Mouse (Mus musculus) midbrain, embryonic 16.5 days (tissue): ENCODE results near the gene Gm12216. TPM values are rescaled to one million over a fixed set of nuclear protein-coding genes. Genes with fewer than 3 reads are reported as not detected.

Experiments
- ATAC-seq: fragments of 200-750 bp; cut with Nextera tagmentation; 2 replicates; pipeline ENCODE4 v1.8.0; 2017; ENCODE audit warnings: moderate TSS enrichment
- H3K27ac ChIP-seq: fragments of 300-500 bp; sonication (generic); 2 replicates; pipeline ENCODE4 v1.5.1; 2014; ENCODE audit warnings: mild to moderate bottlenecking, low read length, mixed read lengths
- H3K27me3 ChIP-seq: fragments of 300-500 bp; sonication (generic); 2 replicates; pipeline ENCODE4 v1.6.1; 2014; ENCODE audit warnings: low read depth, low read length, mixed read lengths; ENCODE audit not compliant: control insufficient read depth, insufficient read depth
- H3K36me3 ChIP-seq: fragments of 300-500 bp; sonication (generic); 2 replicates; pipeline ENCODE4 v1.6.1; 2014; ENCODE audit warnings: mild to moderate bottlenecking, low read length, moderate library complexity, mixed read lengths; ENCODE audit not compliant: control insufficient read depth, insufficient read depth
- H3K4me1 ChIP-seq: fragments of 300-500 bp; sonication (generic); 2 replicates; pipeline ENCODE4 v1.6.1; 2014; ENCODE audit warnings: mild to moderate bottlenecking, low read length, mixed read lengths; ENCODE audit not compliant: control insufficient read depth, insufficient read depth
- H3K4me2 ChIP-seq: fragments of 300-500 bp; sonication (generic); 2 replicates; pipeline ENCODE4 v1.6.1; 2014; ENCODE audit warnings: mild to moderate bottlenecking, low read length, mixed read lengths
- H3K4me3 ChIP-seq: fragments of 300-500 bp; sonication (generic); 2 replicates; pipeline ENCODE4 v1.5.1; 2014; ENCODE audit warnings: low read depth, mild to moderate bottlenecking, low read length, moderate library complexity, mixed read lengths
- H3K9ac ChIP-seq: fragments of 300-500 bp; sonication (generic); 2 replicates; pipeline ENCODE4 v1.6.1; 2014; ENCODE audit warnings: low read depth, low read length, mixed read lengths
- H3K9me3 ChIP-seq: fragments of 300-500 bp; sonication (generic); replicated peaks from 2 replicates; pipeline ENCODE4 v1.6.1; 2014; ENCODE audit warnings: mild to moderate bottlenecking, low read length, mixed read lengths; ENCODE audit not compliant: control insufficient read depth, poor library complexity, severe bottlenecking
- WGBS: fragments of 180-500 bp; shearing (Covaris S2); extraction: QIAGEN DNeasy Blood & Tissue Kit; methylation state at CpG from one replicate; pipeline ENCODE4 v1.1.7; 2014; 5-methylcytosine and 5-hydroxymethylcytosine counted together
- polyA plus RNA-seq: library from polyadenylated mRNA; unstranded; fragments of >200 nt; fragmentation: Nextera tagmentation; extraction: Ambion mirVana; gene quantifications from 2 replicates; pipeline ENCODE4 v1.2.1, GENCODE M21; 2015

The Gm12216 gene
- polyA plus RNA-seq, 1 experiment from 2014 or later: 0.31 TPM

DNA sequence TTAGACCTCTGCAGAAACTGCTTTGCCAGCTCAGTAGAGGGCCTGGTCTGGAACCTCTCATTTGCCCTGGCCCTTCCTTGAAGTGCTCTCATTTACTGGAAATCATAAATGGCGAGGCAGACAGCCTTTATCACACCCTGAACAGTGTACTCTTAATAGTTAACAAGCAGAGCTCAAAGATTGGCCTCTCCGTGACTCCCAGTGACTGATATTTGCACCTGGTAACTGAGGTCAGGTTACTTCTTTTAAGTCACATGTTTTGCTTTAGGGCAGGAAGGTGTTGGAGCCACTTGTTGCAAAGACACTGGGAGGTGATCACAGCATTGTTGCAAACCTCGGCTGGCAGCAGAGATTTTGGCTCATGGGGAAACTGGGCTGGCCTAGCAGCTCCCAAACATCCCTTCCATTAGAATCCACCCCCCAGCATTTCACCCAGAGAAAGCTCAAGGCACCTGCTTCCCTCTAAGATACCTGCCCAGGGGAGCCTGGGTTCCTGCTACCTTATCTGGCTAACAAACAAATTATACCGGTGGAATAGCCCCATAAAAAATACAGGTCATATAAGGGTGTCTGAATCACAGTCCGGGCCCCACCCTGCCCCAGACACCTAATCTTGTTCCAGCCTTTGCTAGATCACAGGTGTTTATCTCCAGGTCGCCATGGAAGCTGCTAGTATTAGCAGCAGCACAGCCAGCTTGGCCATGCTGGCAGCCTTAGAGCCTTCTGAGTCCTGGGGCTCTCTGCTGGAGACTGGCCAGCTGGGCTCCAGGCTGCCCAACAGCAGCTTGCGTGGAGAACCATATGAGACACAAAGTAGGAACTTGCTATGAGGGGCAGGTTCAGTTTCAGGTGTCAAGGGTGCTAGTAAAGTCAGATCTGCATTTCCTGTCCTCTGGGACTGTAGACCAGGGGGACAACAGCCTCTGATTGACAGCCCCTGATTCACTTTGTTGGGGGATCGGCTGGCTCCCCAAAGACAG lies 19.1 kb downstream of the Gm12216 start:
- H3K4me1 ChIP-seq: no peaks in the 10 kb centered on the region
- no peak overlapping the region for H3K4me2 ChIP-seq
- H3K36me3 ChIP-seq: no peaks in the 10 kb centered on the region
- H3K9ac ChIP-seq: no peak overlapping the region
- H3K27ac ChIP-seq: no peak overlapping the region
- WGBS: 70% methylated on average over 8 of the region's 8 CpGs
- H3K4me3 ChIP-seq: no peak overlapping the region
- ATAC-seq: no peak
- no peaks in the 10 kb centered on the region for H3K27me3 ChIP-seq
- H3K9me3 ChIP-seq: no peaks in the 10 kb centered on the region

- H3K4me1 ChIP-seq: no peaks in the 10 kb centered on the region
- WGBS: 81% methylated on average over 6 of the region's 6 CpGs
- no peak overlapping the region for H3K27ac ChIP-seq
- ATAC-seq: no peak
- no peak overlapping the region for H3K9ac ChIP-seq
- H3K4me2 ChIP-seq: no peak overlapping the region
- no peak overlapping the region for H3K4me3 ChIP-seq
- H3K27me3 ChIP-seq: no peaks in the 10 kb centered on the region
- H3K36me3 ChIP-seq: no peaks in the 10 kb centered on the region
- no peaks in the 10 kb centered on the region for H3K9me3 ChIP-seq
These were observed 19.9 kb downstream of the Gm12216 start for GRCm38 (mm10) chr11:53839147-53839546.

DNA sequence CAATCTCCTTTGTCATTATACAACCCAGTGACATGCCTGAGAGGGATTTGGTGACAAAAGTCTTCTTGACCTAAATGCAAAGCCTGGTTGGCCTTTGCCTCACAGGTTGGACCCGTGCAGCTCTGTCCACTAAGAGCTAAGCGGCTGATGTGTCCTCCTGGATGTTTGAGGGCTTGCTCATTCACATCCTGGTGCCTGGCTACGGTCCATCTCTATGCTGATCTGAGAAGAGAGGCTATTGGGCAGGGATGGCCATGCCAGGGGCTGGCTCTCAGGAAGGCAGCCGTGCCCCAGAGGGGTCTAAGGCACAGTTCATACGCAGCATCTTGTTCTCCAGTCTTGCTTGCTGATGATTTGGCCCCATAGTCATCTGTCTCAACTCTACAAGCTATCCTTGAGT lies 21.3 kb downstream of the Gm12216 start:
- no peak for ATAC-seq
- 96% methylated on average over 5 of the region's 5 CpGs for WGBS
- H3K4me2 ChIP-seq: no peak overlapping the region
- H3K27me3 ChIP-seq: no peaks in the 10 kb centered on the region
- H3K27ac ChIP-seq: no peak overlapping the region
- no peaks in the 10 kb centered on the region for H3K36me3 ChIP-seq
- H3K9ac ChIP-seq: no peak overlapping the region
- H3K4me3 ChIP-seq: no peak overlapping the region
- H3K9me3 ChIP-seq: no peaks in the 10 kb centered on the region
- no peaks in the 10 kb centered on the region for H3K4me1 ChIP-seq

- no peaks in the 10 kb centered on the region for H3K9me3 ChIP-seq
- ATAC-seq: no peak
- no peak overlapping the region for H3K4me3 ChIP-seq
- H3K4me2 ChIP-seq: no peak overlapping the region
- no peaks in the 10 kb centered on the region for H3K27me3 ChIP-seq
- H3K9ac ChIP-seq: no peak overlapping the region
- H3K36me3 ChIP-seq: no peaks in the 10 kb centered on the region
- no peak overlapping the region for H3K27ac ChIP-seq
- WGBS: 86% methylated on average over 4 of the region's 4 CpGs
- H3K4me1 ChIP-seq: no peaks in the 10 kb centered on the region
These were observed 23.6 kb downstream of the Gm12216 start for GRCm38 (mm10) chr11:53835379-53836010.

GRCm38 (mm10) chr11:53825409-53825808 lies 33.6 kb downstream of the Gm12216 start:
- Histone ChIP-seq H3K9ac (no peak overlapping the region), H3K4me1 (no peaks in the 10 kb centered on the region), H3K27ac (no peak overlapping the region), H3K36me3 (no peaks in the 10 kb centered on the region), H3K4me2 (no peak overlapping the region), H3K27me3 (no peaks in the 10 kb centered on the region), H3K4me3 (no peak overlapping the region), H3K9me3 (no peaks in the 10 kb centered on the region)
- ATAC-seq: no peak
- 81% methylated on average over 4 of the region's 4 CpGs for WGBS

GRCm38 (mm10) chr11:53821945-53822338 lies 37.1 kb downstream of the Gm12216 start:
- H3K4me1 ChIP-seq: no peaks in the 10 kb centered on the region
- no peaks in the 10 kb centered on the region for H3K36me3 ChIP-seq
- no peak overlapping the region for H3K9ac ChIP-seq
- H3K4me2 ChIP-seq: no peak overlapping the region
- no peak overlapping the region for H3K27ac ChIP-seq
- no peaks in the 10 kb centered on the region for H3K27me3 ChIP-seq
- 96% methylated on average over 3 of the region's 3 CpGs for WGBS
- H3K9me3 ChIP-seq: no peaks in the 10 kb centered on the region
- no peak overlapping the region for H3K4me3 ChIP-seq
- no peak for ATAC-seq

- H3K9me3 ChIP-seq: no peaks in the 10 kb centered on the region
- H3K4me1 ChIP-seq: no peaks in the 10 kb centered on the region
- ATAC-seq: no peak
- WGBS: 85% methylated on average over 11 of the region's 11 CpGs
- H3K36me3 ChIP-seq: no peaks in the 10 kb centered on the region
- no peak overlapping the region for H3K4me3 ChIP-seq
- H3K27ac ChIP-seq: no peak overlapping the region
- H3K4me2 ChIP-seq: no peak overlapping the region
- H3K27me3 ChIP-seq: no peaks in the 10 kb centered on the region
- no peak overlapping the region for H3K9ac ChIP-seq
These were observed 37.7 kb downstream of the Gm12216 start for GRCm38 (mm10) chr11:53821230-53821944.

- no peaks in the 10 kb centered on the region for H3K27me3 ChIP-seq
- H3K36me3 ChIP-seq: no peaks in the 10 kb centered on the region
- H3K27ac ChIP-seq: no peak overlapping the region
- no peak overlapping the region for H3K4me3 ChIP-seq
- H3K9me3 ChIP-seq: no peaks in the 10 kb centered on the region
- 93% methylated on average over 13 of the region's 13 CpGs for WGBS
- no peak overlapping the region for H3K4me2 ChIP-seq
- H3K4me1 ChIP-seq: no peaks in the 10 kb centered on the region
- ATAC-seq: no peak
- no peak overlapping the region for H3K9ac ChIP-seq
These were observed 38.4 kb downstream of the Gm12216 start for GRCm38 (mm10) chr11:53820516-53821170.
